Mouse (Mus musculus) urinary bladder, adult 18-20 months (tissue): ENCODE measurements around the gene Ifitm1.
"Not testable (repeated sequence)": the region's sequence is repeated elsewhere in the genome, so short reads cannot be mapped to it uniquely, and the experiment has no call there.

ENCODE experiments used
- DNase-seq, 2 experiments: peaks; one replicate each; pipeline ENCODE4 v3.0.0; 2022; ENCODE audit warnings: low spot score in 2 of 2, mixed read lengths in 2 of 2

Ifitm1 gene

GRCm38 (mm10) chr7:140949824-140950530, 17.0 kb upstream of the Ifitm1 start, which contains the start of gene Ifitm5:
Gene Ifitm5, minus strand, starts transcription at chr7:140950291.
- no peak for DNase-seq

- DNase-seq: no peak
Observed at GRCm38 (mm10) chr7:140951051-140951450, 16.0 kb upstream of the Ifitm1 start.

- DNase-seq: no peak
Observed at GRCm38 (mm10) chr7:140951765-140952164, 15.3 kb upstream of the Ifitm1 start.

- DNase-seq: no peak
Observed at GRCm38 (mm10) chr7:140952441-140952840, 14.6 kb upstream of the Ifitm1 start.

GRCm38 (mm10) chr7:140953133-140953532, 13.9 kb upstream of the Ifitm1 start:
- DNase-seq: no peak

GRCm38 (mm10) chr7:140953800-140954732, 13.0 kb upstream of the Ifitm1 start:
- DNase-seq: no peak

- no peak for DNase-seq
Observed at GRCm38 (mm10) chr7:140954733-140955071, 12.3 kb upstream of the Ifitm1 start.

- no peak for DNase-seq
Observed at GRCm38 (mm10) chr7:140955342-140955741, 11.7 kb upstream of the Ifitm1 start.

GRCm38 (mm10) chr7:140955758-140956555, 11.1 kb upstream of the Ifitm1 start, which contains the start of the genes Gm45717 and Ifitm2:
Gene Gm45717, minus strand, starts transcription at chr7:140955937.
Gene Ifitm2, minus strand, starts transcription at chr7:140955987.
- peak in 1 of 2 experiments; percentile 81 for DNase-seq

- no peak for DNase-seq
Observed at GRCm38 (mm10) chr7:140956556-140956869, 10.5 kb upstream of the Ifitm1 start.

- DNase-seq: no peak
Observed at GRCm38 (mm10) chr7:140959181-140959901, 7.7 kb upstream of the Ifitm1 start.

GRCm38 (mm10) chr7:140960026-140960425, 7.0 kb upstream of the Ifitm1 start:
- no peak for DNase-seq

- no peak for DNase-seq
Observed at GRCm38 (mm10) chr7:140961416-140961815, 5.6 kb upstream of the Ifitm1 start.

- DNase-seq: no peak
Observed at GRCm38 (mm10) chr7:140962733-140963132, 4.3 kb upstream of the Ifitm1 start.

- no peak for DNase-seq
Observed at GRCm38 (mm10) chr7:140967862-140968591, 1.0 kb downstream of the Ifitm1 start.

GRCm38 (mm10) chr7:140968710-140969109, 1.7 kb downstream of the Ifitm1 start:
- DNase-seq: not testable (repeated sequence)

GRCm38 (mm10) chr7:140970931-140971330, 3.9 kb downstream of the Ifitm1 start:
- no peak for DNase-seq

- no peak for DNase-seq
Observed at GRCm38 (mm10) chr7:140971479-140972171, 4.6 kb downstream of the Ifitm1 start.

- DNase-seq: no peak
Observed at GRCm38 (mm10) chr7:140973396-140974165, 6.6 kb downstream of the Ifitm1 start.
